ENCODE assay signal across 22 mouse cellular contexts in genomic region chr10:76188010-76188409, GRCm38 (mm10). TPM values are rescaled to one million over a fixed set of nuclear protein-coding genes. Genes with fewer than 3 reads are reported as not detected.
"Had no signal": no experiment of that assay in that cellular context is flagged by ENCODE, and none has a peak within 500 bp of the region (broad histone marks: within the 10 kb centered on the region; RNA-seq: fewer than 3 reads in every experiment).

No protein-coding gene starts in this region.

- H3K9me3 ChIP-seq: neural tube, embryonic 13.5 days; neural tube, embryonic 15.5 days; stomach, embryonic 15.5 days had no signal

- H3K9ac ChIP-seq: neural tube, embryonic 13.5 days; neural tube, embryonic 15.5 days; stomach, embryonic 15.5 days had no signal

- H3K27ac ChIP-seq: neural tube, embryonic 13.5 days; neural tube, embryonic 15.5 days; stomach, embryonic 15.5 days; stomach, postnatal 0 days had no signal

- H3K27me3 ChIP-seq: neural tube, embryonic 13.5 days; neural tube, embryonic 15.5 days; stomach, embryonic 15.5 days had no signal

- H3K36me3 ChIP-seq: neural tube, embryonic 13.5 days; neural tube, embryonic 15.5 days; stomach, embryonic 15.5 days had no signal

- DNase-seq: retina, postnatal 1 day; right cerebral cortex, adult 18-20 months; right cerebral cortex, postnatal 14 days; right cerebral cortex, postnatal 25 days; right cerebral cortex, postnatal 4 days; spleen, adult 18-20 months; thymus, adult 18-20 months; thymus, adult 2 months; thymus, postnatal 14 days; thymus, postnatal 25 days; thymus, postnatal 36 days; thymus, postnatal 4 days had no signal

- H3K4me1 ChIP-seq: neural tube, embryonic 13.5 days; neural tube, embryonic 15.5 days; stomach, embryonic 15.5 days had no signal

- H3K4me3 ChIP-seq: neural tube, embryonic 13.5 days; neural tube, embryonic 15.5 days; stomach, embryonic 15.5 days had no signal

RNA-seq across cellular contexts. Expression of gene Slc5a4a, which starts 40.8 kb away (rescaled TPM):
- total RNA-seq: neutrophil, adult 5-6 weeks had no signal
- polyA plus RNA-seq: neural tube, embryonic 13.5 days; spleen, adult 2 months; stomach, embryonic 14.5 days; stomach, embryonic 15.5 days; stomach, embryonic 16.5 days; stomach, postnatal 0 days; thymus, adult 2 months; thymus, postnatal 0 days; urinary bladder, adult 2 months had no signal
